Mouse (Mus musculus) small intestine, adult 10 weeks (tissue): ENCODE data around the gene 1700019D03Rik. TPM values are rescaled to one million over a fixed set of nuclear protein-coding genes. Genes with fewer than 3 reads are reported as not detected.

Source experiments
- polyA plus RNA-seq: library from polyadenylated mRNA; stranded (reverse); fragments of 350-450 nt; fragmentation: Illumina TruSeq; extraction: RNeasy Lipid Tissue Mini Kit (QIAGEN cat#74804); gene quantifications from one replicate; pipeline ENCODE4 v1.2.3, GENCODE M21; 2014; ENCODE audit warnings: low replicate concordance

The 1700019D03Rik gene
- polyA plus RNA-seq = 7.5 TPM

GRCm38 (mm10) chr1:53020079-53020478, at the start of gene 1700019D03Rik:
TSS of gene 1700019D03Rik (minus strand) at chr1:53020179.

GRCm38 (mm10) chr1:53061340-53061739, 41.4 kb upstream of the 1700019D03Rik start, which contains the start of gene Mstn:
TSS of gene Mstn (plus strand) at chr1:53061640.

Other genes starting within 250 kb of the 1700019D03Rik start
- gene Inpp1, start 202.5 kb downstream of the 1700019D03Rik start, polyA plus RNA-seq = 27.8 TPM
- 75.7 TPM for gene Hibch, start 175.2 kb downstream of the 1700019D03Rik start, polyA plus RNA-seq
- not detected for gene Mstn, start 41.5 kb upstream of the 1700019D03Rik start, polyA plus RNA-seq
- not detected for gene 1700019A02Rik, start 167.5 kb upstream of the 1700019D03Rik start, polyA plus RNA-seq